Mouse (Mus musculus): ENCODE data around the gene Scd1.

The Scd1 gene

DNA sequence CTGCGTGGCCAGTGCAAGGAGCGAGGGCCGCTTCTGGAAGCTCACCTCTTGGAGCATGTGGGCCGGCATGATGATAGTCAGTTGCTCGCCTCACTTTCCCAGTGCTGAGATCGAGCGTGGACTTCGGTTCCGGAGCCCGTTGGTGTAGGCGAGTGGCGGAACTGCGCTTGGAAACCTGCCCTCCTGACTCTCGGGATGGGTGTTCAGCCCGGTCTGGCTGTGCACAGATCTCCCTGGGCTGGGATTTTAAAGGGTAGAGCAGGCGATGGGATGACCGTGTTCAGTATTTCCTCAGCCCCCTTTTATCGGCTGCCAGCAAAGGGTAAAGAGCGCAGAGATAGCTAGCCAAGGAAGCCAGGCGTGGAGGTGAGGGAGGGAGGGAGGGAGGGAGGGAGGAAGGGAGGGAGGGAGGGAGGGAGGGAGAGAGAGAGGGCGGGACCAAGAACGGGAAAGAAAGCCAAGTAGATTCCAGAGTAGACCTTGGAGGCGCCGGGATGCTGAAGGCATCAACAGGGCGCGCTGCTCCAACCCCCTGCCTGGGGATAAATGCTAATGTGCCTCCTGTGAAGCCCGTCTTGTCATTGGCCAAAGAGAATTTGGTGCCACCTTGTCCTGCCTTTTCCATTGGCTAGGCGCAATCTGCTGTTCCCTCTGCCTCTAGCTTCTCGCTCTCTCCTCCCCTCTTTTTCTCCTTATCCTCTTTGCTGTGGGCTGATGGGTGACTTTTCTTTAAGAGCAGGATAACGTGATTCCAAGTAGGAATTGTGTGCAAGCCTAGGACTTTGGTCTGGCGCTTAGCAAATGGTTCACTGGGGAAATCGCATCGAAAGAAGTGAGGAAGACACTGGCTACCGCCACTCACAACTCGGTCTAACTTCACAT lies at the start of gene Scd1:
Gene Scd1, minus strand, starts transcription at position 539 of the 882 bp plus-strand sequence.
- DNase-seq (ENCODE audit: low read depth, low spot score), result peak; percentile 86

DNA sequence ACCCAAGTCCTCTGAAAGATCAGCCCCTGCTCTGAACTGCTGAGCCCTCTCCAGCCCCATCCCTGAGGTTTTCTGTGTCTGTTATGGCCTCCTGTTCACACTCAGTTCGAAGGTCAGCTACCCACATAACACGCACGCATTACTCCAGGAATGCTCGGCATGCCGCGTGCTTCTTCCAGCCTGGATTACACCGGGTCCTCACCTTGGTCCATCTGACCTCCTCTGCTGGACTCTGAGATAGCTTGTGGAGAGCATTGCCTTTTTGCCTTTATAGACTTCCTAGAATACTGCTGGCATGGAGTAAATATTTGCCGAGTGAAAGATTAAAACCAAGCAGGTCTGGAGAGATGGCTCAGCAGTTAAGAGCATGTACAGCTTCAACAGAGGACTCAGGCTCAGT lies 47.7 kb upstream of the Scd1 start:
- DNase-seq (ENCODE audit: low read depth, low spot score), result no peak

DNA sequence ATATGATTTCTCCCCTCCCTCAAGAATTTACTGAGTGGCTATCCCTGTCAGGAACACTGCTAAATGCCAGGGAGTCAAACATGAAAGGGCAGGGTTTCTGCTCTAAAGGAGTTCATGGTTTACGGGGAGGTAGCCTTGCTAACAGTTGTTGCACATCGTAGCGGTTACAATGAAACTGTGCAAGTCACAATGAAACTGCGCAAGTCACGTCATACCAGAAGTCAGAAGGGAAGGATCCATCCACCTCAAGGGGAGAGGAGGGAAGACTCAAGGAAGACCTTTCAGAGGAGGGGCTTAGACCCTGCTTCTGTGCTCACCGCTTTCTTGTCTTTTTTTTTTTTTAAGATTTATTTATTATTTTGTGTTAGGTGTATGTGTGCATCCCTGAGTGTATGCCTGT lies 47.2 kb upstream of the Scd1 start:
- DNase-seq (ENCODE audit: low read depth, low spot score), result no peak

DNA sequence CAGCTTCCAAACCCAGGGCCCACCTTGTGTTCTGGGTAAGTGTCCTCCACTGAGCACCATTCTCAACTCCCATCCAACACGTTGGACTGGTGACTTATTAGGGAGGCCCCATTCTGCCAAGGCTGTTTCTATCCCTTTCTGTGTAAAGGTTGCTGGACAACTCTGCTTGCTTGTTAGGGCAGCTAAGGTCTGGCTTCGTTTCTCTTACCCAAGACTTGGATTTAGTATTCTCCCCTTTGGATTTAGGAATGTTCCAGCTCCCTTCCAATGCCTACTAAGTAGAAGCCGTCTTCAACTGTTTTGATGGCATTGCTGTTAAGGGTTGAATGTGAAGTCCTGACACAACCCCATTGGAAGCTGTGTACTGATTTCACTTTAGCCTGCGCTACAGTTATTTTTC lies 40.2 kb upstream of the Scd1 start:
- DNase-seq (ENCODE audit: low read depth, low spot score), result no peak

DNA sequence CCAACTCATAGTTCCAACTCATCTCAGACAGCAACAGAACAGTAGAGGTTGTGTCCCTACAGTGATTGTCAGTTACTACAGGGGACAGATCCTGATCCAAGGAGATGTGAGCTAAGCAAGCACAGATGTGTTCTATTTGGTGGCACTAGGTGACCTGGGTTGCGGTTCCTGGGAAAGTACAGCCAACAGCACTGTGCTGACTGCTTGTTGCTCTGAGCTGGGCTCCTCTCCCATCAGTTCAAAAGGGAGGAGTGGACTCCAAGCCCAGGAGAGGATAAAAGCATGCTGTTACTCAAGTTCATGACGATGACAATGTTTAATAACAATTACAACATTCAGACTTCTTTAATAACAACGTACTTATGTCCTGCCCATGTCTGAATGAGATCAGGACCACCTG lies 38.1 kb upstream of the Scd1 start:
- DNase-seq (ENCODE audit: low read depth, low spot score), result no peak

DNA sequence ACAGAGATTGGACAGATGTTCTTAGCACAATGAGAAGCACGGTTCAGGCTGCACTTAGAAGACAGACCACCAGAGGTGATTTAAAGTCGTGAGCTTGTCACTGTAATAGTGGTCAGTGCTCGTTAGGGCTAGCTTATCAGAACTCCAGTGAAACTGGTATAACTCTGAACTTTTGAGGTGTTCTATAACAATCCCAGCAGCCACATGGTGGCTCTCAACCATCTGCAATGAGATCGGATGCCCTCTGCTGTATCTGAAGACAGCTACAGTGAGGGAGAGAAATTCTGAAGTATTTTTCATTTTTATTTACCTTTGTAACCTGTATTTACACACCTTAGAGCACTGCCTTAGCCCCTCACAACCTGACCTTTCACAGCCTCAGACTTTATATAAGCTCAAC lies 31.6 kb upstream of the Scd1 start:
- no peak for DNase-seq (ENCODE audit: low read depth, low spot score)

DNA sequence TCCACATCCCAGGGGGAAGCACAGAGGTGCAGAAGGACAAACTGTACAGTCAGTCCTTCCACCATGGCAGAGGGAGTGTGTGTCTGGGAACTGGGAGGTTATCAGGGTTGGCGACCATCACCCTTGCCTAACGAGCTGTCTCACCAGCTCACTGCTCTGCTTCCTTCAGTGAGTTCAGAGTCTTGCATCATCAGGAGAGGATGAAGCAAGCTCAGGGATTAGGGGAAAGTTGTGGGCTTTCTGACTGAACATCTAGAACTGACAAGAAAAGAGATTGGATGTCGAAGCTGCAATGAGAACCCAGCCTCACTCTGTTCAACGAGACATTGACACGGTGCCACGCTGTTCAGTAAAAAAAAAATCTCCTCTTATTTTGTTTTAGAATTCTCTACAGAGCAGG lies 30.3 kb upstream of the Scd1 start:
- DNase-seq (ENCODE audit: low read depth, low spot score), result no peak

DNA sequence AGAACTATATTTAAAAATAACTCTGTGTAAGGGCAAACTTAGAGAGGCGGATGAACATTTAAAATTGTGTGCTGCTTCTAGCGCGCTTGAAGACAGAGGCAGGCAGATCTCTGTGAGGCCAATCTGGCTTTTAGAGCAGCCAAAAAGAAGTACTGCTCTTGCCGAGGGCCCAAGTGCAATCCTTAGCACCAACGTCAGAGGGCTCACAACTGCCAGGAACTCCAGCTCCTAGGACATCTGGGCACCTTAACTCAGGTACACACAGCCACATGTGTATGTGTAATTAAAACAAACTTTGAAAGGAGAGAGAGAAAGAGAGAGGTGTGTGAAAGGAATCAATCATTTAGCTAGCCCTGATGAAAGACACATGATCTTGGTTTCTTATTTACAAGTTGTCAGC lies 24.4 kb upstream of the Scd1 start:
- DNase-seq (ENCODE audit: low read depth, low spot score), result no peak

DNA sequence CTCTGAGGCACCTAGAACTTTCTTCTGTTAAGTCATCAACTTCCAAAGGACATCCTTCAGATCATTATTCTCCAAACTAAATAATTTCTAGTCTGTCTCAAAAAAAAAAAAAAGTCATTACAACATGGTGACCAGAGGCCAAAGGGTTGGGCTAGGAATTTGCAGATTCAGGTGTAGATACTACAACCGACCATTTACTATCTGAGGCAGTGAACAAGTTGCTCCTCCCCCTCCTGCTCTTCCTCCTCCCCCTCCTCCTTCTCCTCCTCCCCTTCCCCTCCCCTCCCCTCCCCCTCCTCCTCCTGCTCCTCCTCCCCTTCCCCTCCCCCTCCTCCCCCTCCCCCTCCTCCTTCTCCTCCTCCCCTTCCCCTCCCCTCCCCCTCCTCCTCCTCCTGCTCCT lies 20.0 kb upstream of the Scd1 start:
- no peak for DNase-seq (ENCODE audit: low read depth, low spot score)

DNA sequence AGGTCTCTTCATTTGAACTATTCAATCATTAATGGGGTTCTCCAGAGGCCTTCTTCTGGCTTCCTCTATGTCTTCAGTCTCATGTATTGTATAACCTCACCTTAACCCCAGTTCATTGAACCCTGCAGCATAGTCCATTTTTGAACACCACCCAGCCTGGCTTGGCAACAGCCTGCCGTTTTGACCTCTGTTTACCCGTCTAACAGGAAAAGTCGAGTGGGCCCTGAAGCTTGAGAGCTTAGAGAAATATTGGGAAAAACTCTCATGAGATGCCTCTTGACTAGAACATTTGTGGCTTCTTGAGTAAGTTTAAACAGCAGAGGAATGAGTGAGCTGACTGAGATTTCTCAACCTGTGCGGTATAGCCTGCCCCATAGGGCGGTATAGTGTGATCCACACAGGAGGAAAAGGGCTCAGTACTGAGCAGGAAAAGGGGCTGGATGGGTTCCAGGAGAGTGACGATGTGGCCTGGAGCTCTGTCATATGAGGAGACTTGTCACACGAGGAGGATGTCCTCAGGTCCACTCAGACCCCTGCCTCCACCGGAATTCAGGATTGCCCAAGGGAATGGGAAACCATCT lies 14.5 kb upstream of the Scd1 start:
- no peak for DNase-seq (ENCODE audit: low read depth, low spot score)

DNA sequence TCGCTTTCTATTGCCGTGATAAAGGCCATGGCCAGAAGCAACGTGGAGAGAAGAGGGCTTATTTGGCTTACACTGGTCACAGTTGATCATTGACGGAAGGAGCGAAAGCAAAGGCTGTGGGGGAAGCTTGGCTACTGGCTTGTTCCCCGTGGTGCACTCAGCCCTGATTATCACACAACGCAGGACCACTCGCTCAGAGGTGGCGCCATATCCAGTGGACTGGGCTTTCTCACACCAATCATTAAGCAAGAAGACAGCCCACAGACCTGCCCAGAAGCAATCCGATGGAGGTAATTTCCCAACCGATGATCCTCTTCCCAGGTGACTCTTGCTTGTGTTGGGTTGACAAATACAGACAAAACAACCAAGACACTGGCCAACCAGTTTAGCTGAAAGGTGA lies 11.9 kb upstream of the Scd1 start:
- no peak for DNase-seq (ENCODE audit: low read depth, low spot score)

DNA sequence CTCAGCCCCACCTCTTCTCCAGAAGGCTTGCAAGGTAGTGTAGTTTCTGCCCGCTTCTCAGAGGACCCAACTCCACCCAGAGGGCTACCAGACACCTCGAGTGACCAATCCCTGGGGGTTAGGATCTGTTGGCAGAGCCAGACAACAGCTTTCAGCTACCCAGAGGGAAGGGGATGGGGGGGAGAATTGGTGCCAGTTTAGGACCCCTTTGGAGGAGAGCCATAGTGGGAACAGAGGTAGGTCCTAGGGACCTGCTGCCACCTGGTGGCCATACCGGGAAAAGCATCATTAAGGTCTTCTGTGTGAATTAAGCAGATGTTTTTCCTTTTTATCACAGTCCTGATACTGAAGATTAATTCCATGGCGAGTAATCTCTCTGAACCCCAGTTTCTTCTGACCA lies 11.3 kb upstream of the Scd1 start:
- DNase-seq (ENCODE audit: low read depth, low spot score), result no peak

DNA sequence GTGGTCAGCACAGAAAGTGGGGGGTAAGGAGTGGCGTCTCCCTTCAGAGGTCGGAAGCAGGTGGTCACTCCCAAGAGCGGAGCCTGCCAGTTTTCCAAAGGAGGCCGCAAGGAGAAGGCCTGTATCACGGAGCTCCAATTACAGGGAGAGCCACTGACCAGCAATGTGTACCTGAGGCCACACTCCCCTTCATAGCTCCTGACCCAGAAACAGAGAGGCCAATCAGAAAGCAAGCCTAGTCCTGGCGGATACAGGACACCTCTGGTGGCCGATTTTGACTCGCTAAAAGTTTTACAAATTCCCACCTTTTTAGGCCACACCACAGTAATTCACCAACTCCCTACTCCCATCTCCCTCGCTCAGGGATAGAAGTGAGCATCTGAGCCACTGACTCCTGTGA lies 10.9 kb upstream of the Scd1 start:
- DNase-seq (ENCODE audit: low read depth, low spot score), result no peak

DNA sequence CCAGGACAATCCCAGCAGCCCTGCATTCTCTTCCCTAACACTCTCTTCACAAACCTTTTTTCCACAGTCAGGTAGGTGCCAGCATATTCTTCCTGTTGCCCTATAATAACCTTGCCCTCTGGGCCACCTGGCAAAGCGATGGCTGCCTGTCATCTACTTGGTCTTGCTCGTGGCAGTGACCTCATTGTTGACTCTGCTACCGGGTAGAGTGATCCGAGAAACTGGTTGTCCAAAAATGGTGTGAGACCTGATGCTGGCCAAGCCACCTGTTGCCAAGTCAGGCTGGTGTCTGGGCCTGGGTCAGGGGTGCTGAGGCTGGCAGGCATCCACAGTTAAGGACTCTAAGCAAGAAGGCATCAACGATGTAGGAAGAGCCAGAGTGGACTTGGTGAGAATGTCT lies 10.4 kb upstream of the Scd1 start:
- DNase-seq (ENCODE audit: low read depth, low spot score), result no peak

DNA sequence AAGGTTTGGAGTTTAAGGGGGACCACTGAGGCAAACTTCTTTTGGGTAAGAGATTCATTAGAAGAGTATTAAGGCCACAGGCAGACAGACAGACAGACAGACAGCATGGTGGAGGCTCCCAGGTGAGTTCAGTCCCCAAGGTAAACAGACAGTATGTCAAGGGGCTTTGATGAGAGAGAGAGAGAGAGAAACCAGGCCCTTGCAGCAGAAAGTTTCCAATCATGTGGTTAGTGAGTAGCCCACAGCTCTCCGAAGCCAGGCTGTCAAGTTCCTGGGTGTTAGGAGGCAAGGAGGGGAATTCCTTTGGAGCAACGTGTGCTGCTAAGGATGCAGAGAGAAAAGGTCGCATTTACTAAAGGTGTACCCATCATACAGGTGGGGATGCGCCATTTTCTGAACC lies 9.8 kb upstream of the Scd1 start:
- no peak for DNase-seq (ENCODE audit: low read depth, low spot score)

DNA sequence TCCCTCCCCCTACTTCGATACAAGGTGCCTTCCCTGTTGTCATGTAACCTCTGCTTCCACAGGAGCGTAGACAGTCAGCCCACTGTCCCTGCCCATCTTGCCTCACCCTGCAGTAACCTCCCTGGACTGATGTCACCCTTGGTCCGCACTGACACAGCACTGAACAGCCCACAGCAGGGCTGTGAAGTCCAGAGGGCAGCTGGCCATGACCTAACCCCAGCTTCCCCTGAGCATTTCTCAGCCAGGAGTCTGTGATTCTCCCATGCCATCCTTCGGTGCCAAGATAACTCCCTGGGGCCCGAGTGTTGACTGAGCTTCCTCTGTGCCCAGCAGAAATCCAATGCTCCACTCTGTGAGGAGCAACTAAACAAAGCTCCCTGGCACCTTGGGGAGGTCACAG lies 8.6 kb upstream of the Scd1 start:
- no peak for DNase-seq (ENCODE audit: low read depth, low spot score)

DNA sequence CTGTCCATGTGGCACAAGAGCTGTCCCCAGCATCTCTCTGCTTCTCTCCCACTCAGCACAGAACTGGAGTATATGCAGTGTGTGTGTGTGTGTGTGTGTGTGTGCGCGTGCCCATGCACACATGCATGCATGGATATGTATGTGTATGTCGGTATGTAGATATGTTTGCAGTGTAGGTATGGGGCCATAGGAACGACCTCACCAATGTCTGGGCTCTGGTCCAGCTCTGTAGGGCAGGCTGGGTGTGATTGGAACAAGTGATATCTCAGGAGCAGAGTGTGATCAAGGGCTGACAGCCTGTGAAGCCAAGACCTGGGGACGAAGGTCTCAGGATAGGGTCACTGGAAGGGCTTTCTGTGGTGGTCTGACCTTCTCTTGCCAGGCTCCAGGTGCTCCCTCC lies 7.8 kb upstream of the Scd1 start:
- DNase-seq (ENCODE audit: low read depth, low spot score), result no peak

DNA sequence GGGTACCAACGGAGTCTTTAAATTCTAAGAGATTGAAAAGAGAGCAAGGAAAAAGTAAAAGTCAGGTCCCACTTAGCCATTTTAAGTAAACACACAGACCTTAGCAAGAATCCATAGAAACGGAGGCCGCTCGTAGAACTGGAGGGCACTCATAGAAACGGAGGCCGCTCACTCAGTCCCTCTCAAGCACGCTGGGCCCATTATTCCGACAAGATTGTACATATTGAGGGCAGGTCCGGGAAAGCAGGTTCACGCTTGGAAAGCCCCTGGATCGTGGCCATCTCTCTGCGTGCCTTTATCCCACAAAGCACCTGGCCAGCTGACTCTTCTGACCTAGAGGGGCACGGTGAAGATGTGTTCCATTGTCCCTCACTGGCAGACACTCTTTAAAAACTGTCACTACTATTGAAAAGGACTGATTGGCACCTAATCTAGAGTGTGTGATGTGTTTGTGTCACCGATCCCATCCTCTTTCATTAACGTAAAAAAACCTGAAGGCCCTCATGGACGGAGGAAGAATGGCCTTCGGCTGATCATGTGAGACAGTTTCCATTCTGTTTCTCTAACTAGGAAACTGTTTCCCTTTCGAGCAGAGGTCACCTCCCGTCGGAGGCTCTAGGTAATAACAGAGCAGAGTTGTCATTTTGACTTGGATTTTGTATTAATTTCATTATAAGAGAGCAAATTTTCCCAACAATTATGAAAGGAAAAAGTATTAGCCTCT lies 2.8 kb upstream of the Scd1 start:
- no peak for DNase-seq (ENCODE audit: low read depth, low spot score)

DNA sequence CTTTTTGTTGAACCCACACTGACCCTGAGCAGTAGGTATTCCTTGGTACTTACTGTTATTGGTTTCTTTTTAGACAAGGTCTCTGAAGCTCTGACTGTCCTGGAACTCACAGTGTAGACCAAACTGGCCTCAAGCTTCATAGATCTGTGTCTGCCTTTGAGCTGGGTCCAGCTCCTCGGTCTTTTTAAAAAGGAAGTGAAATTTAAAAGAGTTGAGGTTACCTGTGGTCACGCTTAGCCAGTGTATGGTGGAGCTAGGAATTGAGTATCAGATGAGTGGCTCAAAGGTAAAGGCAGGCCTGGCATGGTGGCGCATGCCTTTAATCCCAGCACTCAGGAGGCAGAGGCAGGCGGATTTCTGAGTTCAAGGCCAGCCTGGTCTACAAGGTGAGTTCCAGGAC lies 916 bp upstream of the Scd1 start:
- no peak for DNase-seq (ENCODE audit: low read depth, low spot score)

DNA sequence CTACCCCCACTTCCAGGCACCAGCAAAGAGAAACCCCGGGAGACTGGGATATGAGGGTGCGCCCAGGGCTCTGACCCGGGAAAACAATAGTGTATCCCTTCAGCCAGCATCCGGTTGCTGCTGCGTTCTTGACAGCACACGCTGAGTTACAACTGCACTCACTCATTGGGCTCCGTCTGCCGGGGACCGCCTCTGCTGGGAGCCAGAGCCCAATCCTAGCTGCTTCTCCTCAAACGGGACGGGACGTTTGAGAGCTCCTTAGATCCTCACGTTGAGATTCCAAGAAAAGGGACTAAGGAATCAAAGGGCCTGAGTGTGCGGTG lies 505 bp upstream of the Scd1 start:
- no peak for DNase-seq (ENCODE audit: low read depth, low spot score)

DNA sequence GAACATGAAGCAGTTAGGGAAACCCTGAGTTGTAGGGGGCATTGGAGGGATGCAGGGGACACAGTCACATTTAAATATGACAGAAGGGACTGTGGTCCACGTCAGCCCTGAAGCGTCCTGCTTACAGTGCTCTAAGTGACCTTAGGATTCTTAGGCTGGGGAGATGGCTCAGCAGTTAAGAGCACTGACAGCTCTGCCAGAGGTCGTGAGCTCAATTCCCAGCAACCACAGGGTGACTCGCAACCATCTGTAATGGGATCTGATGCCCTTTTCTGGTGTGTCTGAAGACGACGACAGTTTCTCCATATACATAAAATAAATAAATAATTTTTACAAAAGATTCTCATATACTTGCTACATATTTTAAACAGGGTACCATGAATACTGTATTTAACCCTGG lies 4.1 kb downstream of the Scd1 start:
- DNase-seq (ENCODE audit: low read depth, low spot score), result no peak

DNA sequence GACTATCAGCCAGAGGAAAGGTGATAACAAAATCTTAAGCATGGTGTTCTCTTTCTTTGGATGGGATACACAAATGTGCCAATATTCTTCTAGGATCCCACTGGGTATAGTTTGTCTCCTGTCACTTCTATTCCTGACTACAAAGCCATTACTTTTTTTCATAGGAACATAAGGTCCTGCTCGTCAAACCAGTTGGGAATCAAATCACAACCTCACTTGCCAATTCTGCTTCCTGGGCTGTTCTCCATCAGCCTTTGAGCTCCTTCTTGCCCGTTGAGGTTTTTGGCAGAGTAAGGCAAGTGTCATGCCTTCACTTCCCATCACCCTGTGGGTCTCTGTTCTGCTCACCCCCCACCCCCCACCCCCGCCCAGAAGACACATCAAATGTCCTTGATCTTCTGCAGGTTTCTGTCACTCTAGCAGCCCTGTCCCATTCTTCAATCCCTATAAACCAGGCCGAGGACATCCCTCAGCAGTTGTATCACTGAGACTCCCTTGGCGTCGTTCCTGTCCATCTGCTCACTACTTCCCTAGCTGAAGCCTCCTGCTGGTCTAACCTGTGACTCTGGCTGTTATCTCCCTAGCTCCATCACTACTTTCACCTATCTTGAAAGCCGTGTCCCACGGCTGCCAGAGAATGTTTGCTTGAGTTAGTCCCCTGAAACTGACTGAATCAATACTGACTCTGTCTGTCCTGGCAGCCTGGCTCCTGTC lies 7.0 kb downstream of the Scd1 start:
- DNase-seq (ENCODE audit: low read depth, low spot score), result no peak
